Mouse (Mus musculus) olfactory bulb, adult 2 months (tissue): Measurements from ENCODE around the gene Gm7879.

Experiments
- CTCF ChIP-seq: fragments of 200-500 bp; IDR thresholded peaks from 2 replicates; pipeline ENCODE4 v1.5.1; 2012; ENCODE audit warnings: low read depth, mild to moderate bottlenecking, low read length, moderate library complexity; ENCODE audit not compliant: insufficient read depth
- POLR2A ChIP-seq: fragments of 200-500 bp; IDR thresholded peaks from 2 replicates; pipeline ENCODE4 v1.6.1; 2012; ENCODE audit warnings: mild to moderate bottlenecking, low read depth, low read length, moderate library complexity; ENCODE audit not compliant: insufficient read depth

DNA sequence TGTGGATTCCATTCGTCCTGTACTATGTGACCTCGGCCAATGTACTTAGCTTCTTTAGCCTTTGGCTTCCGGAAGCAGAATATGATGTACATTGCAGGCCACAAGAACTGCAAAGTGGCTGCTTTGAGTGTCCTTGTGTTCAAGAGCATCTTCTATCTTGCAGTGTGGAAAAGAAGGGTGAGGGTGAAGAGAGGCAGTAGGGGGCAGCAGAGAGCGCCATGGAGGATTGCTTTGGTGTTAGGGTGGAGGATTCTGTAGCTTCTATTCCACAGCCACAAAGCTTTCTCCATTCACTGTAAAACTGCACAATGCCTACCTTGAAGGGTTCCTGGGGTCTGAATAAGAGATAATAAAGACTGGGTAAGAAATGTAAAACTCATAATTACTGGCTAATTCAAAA is 11.0 kb downstream of the Gm7879 start:
- TF ChIP-seq CTCF (no peak), POLR2A (no peak)
